8 mouse cellular contexts compared by ENCODE assay signal in the genomic region with DNA sequence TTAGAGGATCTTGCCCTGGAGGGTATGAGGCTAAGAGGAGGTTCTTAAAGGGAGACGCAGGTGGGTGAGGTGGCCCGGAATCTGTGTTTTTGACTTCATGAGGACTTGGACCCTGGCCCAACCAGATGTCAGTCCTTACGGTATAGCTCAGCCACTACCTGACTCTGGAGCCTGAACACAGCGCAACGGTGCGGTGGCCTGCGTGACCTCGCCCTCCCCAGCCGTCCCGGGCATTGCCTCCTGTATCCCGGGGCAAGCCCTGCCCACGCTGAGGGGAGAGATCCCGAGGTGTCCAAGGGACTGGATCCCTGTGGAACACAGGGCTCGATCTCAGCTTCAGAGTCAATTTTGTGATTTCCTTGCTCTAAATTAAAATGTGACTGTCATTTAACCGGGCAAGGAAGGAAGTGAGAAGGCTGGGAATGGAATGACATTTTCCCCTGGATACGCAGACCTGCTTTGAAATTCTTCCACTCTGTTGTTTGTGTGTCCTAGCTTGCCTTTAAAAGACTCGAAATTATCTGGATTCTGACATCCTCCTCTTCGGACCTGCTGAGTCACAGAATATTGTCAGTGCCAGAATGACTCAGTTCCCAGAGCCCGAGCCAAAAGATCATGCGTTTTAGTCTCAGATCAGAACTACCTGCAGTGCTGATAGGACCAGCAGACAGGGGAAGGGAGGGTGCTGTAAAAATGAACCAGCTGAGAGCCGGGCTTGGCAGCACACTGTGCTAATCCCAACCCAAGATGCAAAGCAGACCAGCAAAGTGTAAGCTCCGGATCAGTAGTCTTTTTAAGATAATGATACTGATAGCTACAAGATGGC. TPM values are rescaled to one million over a fixed set of nuclear protein-coding genes. Genes with fewer than 3 reads are reported as not detected.
A peak's percentile ranks its signal among the peaks of the same experiment; 100 is the strongest.
DNase-seq lines count a peak whose midpoint lies in the region; ATAC-seq and TF ChIP-seq lines count a peak whose summit lies in the region.

No protein-coding gene starts in this region.

- no peaks in the 10 kb centered on the region for H3K27me3 ChIP-seq in forebrain, embryonic 12.5 days
- 0 out of 2 replicates have a peak, but pooled peaks cover 6% of the 10 kb centered on the region for H3K27me3 ChIP-seq in midbrain, embryonic 10.5 days (ENCODE audit: low read depth, poor library complexity, severe bottlenecking)

- H3K27ac ChIP-seq in bone marrow macrophage, adult 2 months (ENCODE audit: insufficient read depth, low read depth, low read length): peak overlapping the region; percentile 44
- H3K27ac ChIP-seq in forebrain, embryonic 12.5 days: peak overlapping the region; percentile 91
- H3K27ac ChIP-seq in midbrain, embryonic 10.5 days (replicated peaks): peak overlapping the region; percentile 95

- TF ChIP-seq POLR2A in bone marrow macrophage, adult 2 months (IDR thresholded peaks at IDR 0.05; ENCODE audit: borderline replicate concordance, low read depth, low read length): no peak

- intact Hi-C loops in heart, postnatal 36 days (cut with DNase I): loop anchor here (2.0 to 5.0 kb wide), 4 partner anchors 15 to 231 kb away; no protein-coding TSS in a partner anchor

- H3K9me3 ChIP-seq in forebrain, embryonic 12.5 days: no peaks in the 10 kb centered on the region
- H3K9me3 ChIP-seq in midbrain, embryonic 10.5 days (replicated peaks): no peaks in the 10 kb centered on the region

- peak overlapping the region; percentile 68 for H3K4me3 ChIP-seq in bone marrow macrophage, adult 2 months (ENCODE audit: insufficient read depth, low read length)
- H3K4me3 ChIP-seq in forebrain, embryonic 12.5 days (replicated peaks): peak overlapping the region; percentile 95
- peak overlapping the region; percentile 98 for H3K4me3 ChIP-seq in midbrain, embryonic 10.5 days

- TF ChIP-seq CTCF in bone marrow macrophage, adult 2 months (IDR thresholded peaks at IDR 0.05; ENCODE audit: low read depth, low read length): no peak

- peaks cover 19% of the 10 kb centered on the region for H3K4me1 ChIP-seq in bone marrow macrophage, adult 2 months (ENCODE audit: control insufficient read depth, insufficient read depth, low read length)
- H3K4me1 ChIP-seq in forebrain, embryonic 12.5 days: peaks cover 28% of the 10 kb centered on the region
- peaks cover 40% of the 10 kb centered on the region for H3K4me1 ChIP-seq in midbrain, embryonic 10.5 days

- H3K4me2 ChIP-seq in forebrain, embryonic 12.5 days: peak overlapping the region; percentile 97

- peak overlapping the region; percentile 94; the same call in 1 of the 2 replicates for H3K9ac ChIP-seq in forebrain, embryonic 12.5 days

- DNase-seq in right cerebral cortex, adult 2 months (ENCODE audit: low spot score in 2 of 2): peak; percentile 54 to 58
- DNase-seq in right cerebral cortex, postnatal 14 days: no peak
- DNase-seq in heart, postnatal 36 days: peak; percentile 68 to 71
- peak; percentile 27 to 32 for DNase-seq in layer of hippocampus, postnatal 36 days
- DNase-seq in midbrain, embryonic 10.5 days (ENCODE audit: low spot score): no peak
- no peak for DNase-seq in spleen, postnatal 36 days (ENCODE audit: low spot score in 2 of 2)

- 10% methylated on average over 22 of the region's 22 CpGs for WGBS in forebrain, embryonic 12.5 days
- 11% methylated on average over 22 of the region's 22 CpGs for WGBS in midbrain, embryonic 10.5 days

- no peaks in the 10 kb centered on the region for H3K36me3 ChIP-seq in forebrain, embryonic 12.5 days (replicated peaks)
- no peaks in the 10 kb centered on the region for H3K36me3 ChIP-seq in midbrain, embryonic 10.5 days

- ATAC-seq in forebrain, embryonic 12.5 days (ENCODE audit: low FRiP score): no peak; the same call in 1 of the 2 replicates

RNA-seq across cellular contexts. Expression of a gene that starts 0.9 kb away (rescaled TPM):
- 15.5 and 16.4 TPM in 2 replicates for polyA plus RNA-seq in bone marrow macrophage, adult 2 months (2012; ENCODE audit: insufficient read depth, insufficient read length, missing spikeins)
- 26.0 and 26.3 TPM in 2 replicates for polyA plus RNA-seq in forebrain, embryonic 12.5 days (2016; fragmentation: Nextera tagmentation; extraction: Ambion mirVana)
- total RNA-seq in heart, postnatal 36 days (2021): 100 to 1,000 TPM; 139 to 176 TPM
- total RNA-seq in layer of hippocampus, postnatal 36 days (2021): 10 to 100 TPM; 25.3 to 34.8 TPM
- polyA plus RNA-seq in midbrain, embryonic 10.5 days (2016; fragmentation: Nextera tagmentation; extraction: Ambion mirVana): 21.2 and 22.7 TPM in 2 replicates

Comparison
In these comparisons a context has a peak if more than half of its experiments do, and no peak if none do; other contexts are left out.
1. DNase-seq: peak in right cerebral cortex, adult 2 months (2 of 2), heart, postnatal 36 days (2 of 2) and layer of hippocampus, postnatal 36 days (2 of 2); none in right cerebral cortex, postnatal 14 days (single experiment), midbrain, embryonic 10.5 days (single experiment) and spleen, postnatal 36 days (0 of 2).
2. H3K27ac ChIP-seq: peak in every context shown above with its lines; median percentile 95 in midbrain, embryonic 10.5 days; 91 in forebrain, embryonic 12.5 days; 44 in bone marrow macrophage, adult 2 months.
3. Peak in every context shown above with its lines, with median percentiles within 50 percentile points of each other: H3K4me3 ChIP-seq.